Mouse (Mus musculus): ENCODE measurements at regions not wholly inside any gene's neighbourhood (a gene's known extent, or its start where the extent isn't known, plus 50 kb on each side); places are given as distances from the start of the nearest gene placed in this dataset.

GRCm38 (mm10) chr14:8985086-8985793 is 319.2 kb upstream of the 4930452B06Rik start:
- intact Hi-C loops (cut with DNase I), result no loop called here
- DNase-seq (ENCODE audit: low spot score in 2 of 2), result no peak

GRCm38 (mm10) chr14:8961554-8961953 is 295.5 kb upstream of the 4930452B06Rik start:
- no peak for DNase-seq (ENCODE audit: low spot score in 2 of 2)
- intact Hi-C loops (cut with DNase I), result no loop called here

- intact Hi-C loops (cut with DNase I), result no loop called here
- no peak for DNase-seq (ENCODE audit: low spot score in 2 of 2)
Observed at GRCm38 (mm10) chr14:8952853-8953397, 286.9 kb upstream of the 4930452B06Rik start.

- intact Hi-C loops (cut with DNase I), result no loop called here
- no peak for DNase-seq (ENCODE audit: low spot score in 2 of 2)
Observed at GRCm38 (mm10) chr14:8948751-8949150, 282.7 kb upstream of the 4930452B06Rik start.

GRCm38 (mm10) chr14:8946851-8947625 is 281.0 kb upstream of the 4930452B06Rik start:
- no peak for DNase-seq (ENCODE audit: low spot score in 2 of 2)
- intact Hi-C loops (cut with DNase I), result no loop called here

GRCm38 (mm10) chr14:8935121-8935520 is 269.1 kb upstream of the 4930452B06Rik start:
- intact Hi-C loops (cut with DNase I), result no loop called here
- peak; percentile 69 to 78 for DNase-seq (ENCODE audit: low spot score in 2 of 2)
